Mouse (Mus musculus): ENCODE data around the gene Sestd1. TPM values are rescaled to one million over a fixed set of nuclear protein-coding genes. Genes with fewer than 3 reads are reported as not detected.
A peak's percentile ranks its signal among the peaks of the same experiment; 100 is the strongest.

Gene Sestd1
- polyA plus RNA-seq, 1 experiment = 15.2 TPM

GRCm38 (mm10) chr2:77183646-77184045, 96.7 kb downstream of the Sestd1 start:
- no peak overlapping the region for H3K4me3 ChIP-seq (ENCODE audit: insufficient read depth, poor library complexity, severe bottlenecking)
- no peak for TF ChIP-seq MYOD1 (IDR thresholded peaks at IDR 0.05; ENCODE audit: control insufficient read depth, insufficient read length, low read depth)
- no peak for TF ChIP-seq FOSL1 (IDR thresholded peaks at IDR 0.05; ENCODE audit: insufficient read depth, low read length, poor library complexity, severe bottlenecking)
- TF ChIP-seq USF1 (IDR thresholded peaks at IDR 0.05; ENCODE audit: low read depth) = no peak
- TF ChIP-seq CTCF (IDR thresholded peaks at IDR 0.05; ENCODE audit: control insufficient read depth, insufficient read depth, insufficient read length) = no peak
- TF ChIP-seq MYOG (IDR thresholded peaks at IDR 0.05; ENCODE audit: control insufficient read depth, extremely low read depth, insufficient read length) = no peak
- no peak for TF ChIP-seq CEBPB (IDR thresholded peaks at IDR 0.05; ENCODE audit: low read depth)
- TF ChIP-seq MAX (IDR thresholded peaks at IDR 0.05) = no peak
- peaks cover 34% of the 10 kb centered on the region for H3K36me3 ChIP-seq (ENCODE audit: control insufficient read depth, insufficient read depth)
- H3K27me3 ChIP-seq (ENCODE audit: control insufficient read depth, insufficient read depth, insufficient read length) = no peaks in the 10 kb centered on the region
- no peaks in the 10 kb centered on the region for H3K79me3 ChIP-seq (ENCODE audit: low read depth)
- no peaks in the 10 kb centered on the region for H3K79me2 ChIP-seq (ENCODE audit: control insufficient read depth, insufficient read depth)
- H3ac ChIP-seq (ENCODE audit: control insufficient read depth, insufficient read length, low read depth) = no peak overlapping the region

- Histone ChIP-seq H3ac (ENCODE audit: control insufficient read depth, insufficient read length, low read depth) (no peak overlapping the region), H3K27me3 (ENCODE audit: control insufficient read depth, insufficient read depth, insufficient read length) (no peaks in the 10 kb centered on the region), H3K36me3 (ENCODE audit: control insufficient read depth, insufficient read depth) (peaks cover 28% of the 10 kb centered on the region), H3K79me3 (ENCODE audit: low read depth) (no peaks in the 10 kb centered on the region), H3K79me2 (ENCODE audit: control insufficient read depth, insufficient read depth) (no peaks in the 10 kb centered on the region), H3K4me3 (ENCODE audit: insufficient read depth, poor library complexity, severe bottlenecking) (no peak overlapping the region)
- no peak for TF ChIP-seq MAX (IDR thresholded peaks at IDR 0.05)
- TF ChIP-seq FOSL1 (IDR thresholded peaks at IDR 0.05; ENCODE audit: insufficient read depth, low read length, poor library complexity, severe bottlenecking) = no peak
- TF ChIP-seq CEBPB (IDR thresholded peaks at IDR 0.05; ENCODE audit: low read depth) = no peak
- TF ChIP-seq MYOD1 (IDR thresholded peaks at IDR 0.05; ENCODE audit: control insufficient read depth, insufficient read length, low read depth) = no peak
- TF ChIP-seq USF1 (IDR thresholded peaks at IDR 0.05; ENCODE audit: low read depth) = no peak
These were observed 97.4 kb downstream of the Sestd1 start for GRCm38 (mm10) chr2:77182996-77183380.

GRCm38 (mm10) chr2:77182271-77182995, 98.0 kb downstream of the Sestd1 start:
- peaks cover 23% of the 10 kb centered on the region for H3K36me3 ChIP-seq (ENCODE audit: control insufficient read depth, insufficient read depth)
- TF ChIP-seq MYOD1 (IDR thresholded peaks at IDR 0.05; ENCODE audit: control insufficient read depth, insufficient read length, low read depth) = no peak
- no peak for TF ChIP-seq MAX (IDR thresholded peaks at IDR 0.05)
- no peak for TF ChIP-seq CEBPB (IDR thresholded peaks at IDR 0.05; ENCODE audit: low read depth)
- no peak for TF ChIP-seq CTCF (IDR thresholded peaks at IDR 0.05; ENCODE audit: control insufficient read depth, insufficient read depth, insufficient read length)
- no peak for TF ChIP-seq FOSL1 (IDR thresholded peaks at IDR 0.05; ENCODE audit: insufficient read depth, low read length, poor library complexity, severe bottlenecking)
- no peak for TF ChIP-seq MYOG (IDR thresholded peaks at IDR 0.05; ENCODE audit: control insufficient read depth, extremely low read depth, insufficient read length)
- TF ChIP-seq USF1 (IDR thresholded peaks at IDR 0.05; ENCODE audit: low read depth) = no peak
- H3K79me2 ChIP-seq (ENCODE audit: control insufficient read depth, insufficient read depth) = no peaks in the 10 kb centered on the region
- no peaks in the 10 kb centered on the region for H3K27me3 ChIP-seq (ENCODE audit: control insufficient read depth, insufficient read depth, insufficient read length)
- no peak overlapping the region for H3ac ChIP-seq (ENCODE audit: control insufficient read depth, insufficient read length, low read depth)
- H3K4me3 ChIP-seq (ENCODE audit: insufficient read depth, poor library complexity, severe bottlenecking) = no peak overlapping the region
- H3K79me3 ChIP-seq (ENCODE audit: low read depth) = no peaks in the 10 kb centered on the region

GRCm38 (mm10) chr2:77177472-77177871, 102.9 kb downstream of the Sestd1 start:
- Histone ChIP-seq H3K79me2 (ENCODE audit: control insufficient read depth, insufficient read depth) (no peaks in the 10 kb centered on the region), H3K4me3 (ENCODE audit: insufficient read depth, poor library complexity, severe bottlenecking) (no peak overlapping the region), H3ac (ENCODE audit: control insufficient read depth, insufficient read length, low read depth) (no peak overlapping the region), H3K79me3 (ENCODE audit: low read depth) (no peaks in the 10 kb centered on the region), H3K27me3 (ENCODE audit: control insufficient read depth, insufficient read depth, insufficient read length) (no peaks in the 10 kb centered on the region), H3K36me3 (ENCODE audit: control insufficient read depth, insufficient read depth) (peaks cover 4% of the 10 kb centered on the region)
- TF ChIP-seq MYOD1 (IDR thresholded peaks at IDR 0.05; ENCODE audit: control insufficient read depth, insufficient read length, low read depth) = peak; percentile 47
- TF ChIP-seq FOSL1 (IDR thresholded peaks at IDR 0.05; ENCODE audit: insufficient read depth, low read length, poor library complexity, severe bottlenecking) = no peak
- TF ChIP-seq CEBPB (IDR thresholded peaks at IDR 0.05; ENCODE audit: low read depth) = no peak
- no peak for TF ChIP-seq CTCF (IDR thresholded peaks at IDR 0.05; ENCODE audit: control insufficient read depth, insufficient read depth, insufficient read length)
- no peak for TF ChIP-seq MYOG (IDR thresholded peaks at IDR 0.05; ENCODE audit: control insufficient read depth, extremely low read depth, insufficient read length)
- TF ChIP-seq USF1 (IDR thresholded peaks at IDR 0.05; ENCODE audit: low read depth) = no peak

GRCm38 (mm10) chr2:77176413-77176812, 104.0 kb downstream of the Sestd1 start:
- H3ac ChIP-seq (ENCODE audit: control insufficient read depth, insufficient read length, low read depth) = no peak overlapping the region
- no peaks in the 10 kb centered on the region for H3K27me3 ChIP-seq (ENCODE audit: control insufficient read depth, insufficient read depth, insufficient read length)
- H3K79me3 ChIP-seq (ENCODE audit: low read depth) = no peaks in the 10 kb centered on the region
- no peak overlapping the region for H3K4me3 ChIP-seq (ENCODE audit: insufficient read depth, poor library complexity, severe bottlenecking)
- H3K36me3 ChIP-seq (ENCODE audit: control insufficient read depth, insufficient read depth) = peaks cover 4% of the 10 kb centered on the region
- TF ChIP-seq CTCF (IDR thresholded peaks at IDR 0.05; ENCODE audit: control insufficient read depth, insufficient read depth, insufficient read length) (no peak), USF1 (IDR thresholded peaks at IDR 0.05; ENCODE audit: low read depth) (no peak), MAX (IDR thresholded peaks at IDR 0.05) (no peak), FOSL1 (IDR thresholded peaks at IDR 0.05; ENCODE audit: insufficient read depth, low read length, poor library complexity, severe bottlenecking) (no peak), CEBPB (IDR thresholded peaks at IDR 0.05; ENCODE audit: low read depth) (no peak), MYOD1 (IDR thresholded peaks at IDR 0.05; ENCODE audit: control insufficient read depth, insufficient read length, low read depth) (no peak), MYOG (IDR thresholded peaks at IDR 0.05; ENCODE audit: control insufficient read depth, extremely low read depth, insufficient read length) (no peak)
- no peaks in the 10 kb centered on the region for H3K79me2 ChIP-seq (ENCODE audit: control insufficient read depth, insufficient read depth)

All from C2C12 (cell line).